Mouse (Mus musculus) gastrocnemius, postnatal 10 days (tissue): Measurements from ENCODE around the gene Selenos. TPM values are rescaled to one million over a fixed set of nuclear protein-coding genes. Genes with fewer than 3 reads are reported as not detected.
"Not testable (repeated sequence)": the region's sequence is repeated elsewhere in the genome, so short reads cannot be mapped to it uniquely, and the experiment has no call there.

Experiments
- DNase-seq: peaks from one replicate; pipeline ENCODE4 v3.0.0; 2021; ENCODE audit warnings: mixed read lengths
- long read RNA-seq, 2 experiments: library from polyadenylated mRNA; stranded (forward); transcript quantifications; one replicate each; pipeline ENCODE4 v2.0.0; 2021
- total RNA-seq, 2 experiments: library from RNA; stranded (reverse); gene quantifications; 2 replicates each; pipeline ENCODE4 v1.2.3; 2021

The Selenos gene
- total RNA-seq: 10 to 100 TPM; 31.4 to 31.7 TPM
- long read RNA-seq, experiment 1, transcript Selenos-201 (6 exons, 1,191 nt): major isoform, 42 of 47 reads
- long read RNA-seq, experiment 1, partial matches to known transcripts: 1 of 47 reads
- long read RNA-seq, experiment 1, other reads (novel, unspliced or antisense): 1 of 47 reads
- long read RNA-seq, experiment 2, transcript Selenos-201 (6 exons, 1,191 nt): major isoform, 32 of 36 reads
- long read RNA-seq, experiment 2, partial matches to known transcripts: 1 of 36 reads
- long read RNA-seq, experiment 2, other reads (novel, unspliced or antisense): 0 of 36 reads

DNA sequence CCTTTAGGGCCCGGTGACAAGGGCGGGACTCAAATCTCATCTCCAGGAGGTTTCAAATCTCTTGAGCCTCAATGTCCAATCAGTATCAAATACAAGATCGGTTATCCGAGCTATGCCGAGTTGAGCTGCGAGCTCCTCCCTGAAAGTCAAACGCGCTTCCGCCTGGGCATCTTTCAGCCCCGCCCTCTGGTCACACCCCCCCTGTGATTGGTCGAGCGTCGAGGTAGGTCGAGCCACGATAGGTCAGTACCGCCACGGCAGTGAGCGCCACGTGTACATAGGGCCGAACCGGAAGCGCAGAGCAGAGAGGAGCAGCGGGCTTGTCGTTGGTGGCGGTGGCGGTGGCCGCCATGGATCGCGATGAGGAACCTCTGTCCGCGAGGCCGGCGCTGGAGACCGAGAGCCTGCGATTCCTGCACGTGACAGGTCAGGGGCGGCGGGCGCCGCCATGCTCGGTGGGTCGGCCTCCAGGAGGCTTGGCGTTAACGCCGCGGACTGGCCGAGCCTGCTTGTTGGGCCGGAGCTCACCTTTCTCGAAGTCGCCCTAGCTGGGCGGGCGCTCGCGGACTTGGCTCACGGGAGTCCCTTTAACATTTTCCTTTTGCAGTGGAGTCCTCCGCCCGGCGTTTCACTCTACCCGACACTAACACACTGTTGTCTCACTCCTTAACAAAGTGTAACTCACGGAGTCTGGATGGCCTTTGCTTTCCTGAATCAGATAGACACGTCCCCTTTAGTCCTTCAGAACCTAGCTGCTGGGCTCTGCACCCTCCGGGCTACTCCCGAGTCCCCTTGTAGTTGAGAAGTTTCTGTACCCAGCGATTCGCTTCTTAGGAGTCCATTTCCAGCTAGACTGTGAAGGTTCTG is at the start of gene Selenos:
Gene Selenos (plus strand): TSS at position 286 of the 867 bp plus-strand sequence.
- peak; percentile 94 for DNase-seq

DNA sequence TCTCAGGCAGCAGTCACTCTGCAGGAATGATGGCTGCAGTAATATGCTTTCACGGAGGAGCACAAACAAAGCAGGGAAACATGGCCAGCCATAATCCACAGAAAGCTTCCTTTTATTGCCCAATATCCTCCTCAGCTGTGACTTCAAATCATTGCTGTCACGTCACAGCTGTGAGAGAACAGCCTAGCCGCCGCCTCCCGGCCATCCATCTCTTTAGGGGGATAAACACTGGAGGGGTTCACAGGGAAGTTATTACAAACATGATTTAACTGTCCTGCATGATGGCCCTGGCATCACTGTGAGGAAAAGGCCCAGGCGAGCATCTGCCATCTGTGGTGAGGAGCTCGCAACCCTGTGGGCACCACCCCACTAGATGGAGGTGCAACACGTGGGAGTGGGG is 42.6 kb upstream of the Selenos start:
- DNase-seq: no peak

DNA sequence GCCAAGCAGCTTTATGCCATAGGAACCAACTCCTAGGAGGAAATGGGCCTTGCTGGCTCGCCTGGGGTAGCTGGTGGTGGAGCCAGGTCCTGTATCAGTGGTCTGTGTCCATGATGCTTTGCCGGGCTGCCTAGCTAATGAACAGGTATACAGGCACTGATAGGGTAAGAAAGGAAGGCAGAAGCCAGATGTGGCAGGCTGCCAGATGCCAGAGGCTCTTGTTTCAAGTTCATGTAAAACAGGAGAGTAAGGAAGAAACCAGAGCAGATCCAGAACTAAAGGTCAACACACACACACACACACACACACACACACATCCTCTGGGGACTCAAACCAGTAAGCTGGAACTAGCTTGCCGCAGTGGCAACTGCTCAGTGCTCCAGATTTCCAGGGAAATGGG is 41.2 kb upstream of the Selenos start:
- DNase-seq: no peak

DNA sequence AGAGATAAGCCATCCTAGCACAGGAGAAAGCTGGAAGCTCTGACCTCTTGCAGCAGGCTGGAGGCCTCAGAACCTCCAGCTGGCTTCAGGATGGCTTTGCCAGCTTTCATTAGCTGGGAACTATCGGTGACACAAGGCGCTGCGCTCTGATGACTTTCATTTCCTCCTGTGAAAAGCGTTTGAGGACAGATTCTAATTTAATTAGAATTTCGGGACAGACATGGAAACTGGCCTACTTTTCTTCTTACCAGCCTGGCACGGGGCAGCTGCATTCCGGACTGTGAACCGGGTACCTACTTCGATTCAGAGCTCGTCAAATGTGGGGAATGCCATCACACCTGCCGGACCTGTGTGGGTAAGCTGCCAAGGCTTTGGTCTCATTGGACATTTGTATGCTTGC is 40.7 kb upstream of the Selenos start:
- DNase-seq: no peak

DNA sequence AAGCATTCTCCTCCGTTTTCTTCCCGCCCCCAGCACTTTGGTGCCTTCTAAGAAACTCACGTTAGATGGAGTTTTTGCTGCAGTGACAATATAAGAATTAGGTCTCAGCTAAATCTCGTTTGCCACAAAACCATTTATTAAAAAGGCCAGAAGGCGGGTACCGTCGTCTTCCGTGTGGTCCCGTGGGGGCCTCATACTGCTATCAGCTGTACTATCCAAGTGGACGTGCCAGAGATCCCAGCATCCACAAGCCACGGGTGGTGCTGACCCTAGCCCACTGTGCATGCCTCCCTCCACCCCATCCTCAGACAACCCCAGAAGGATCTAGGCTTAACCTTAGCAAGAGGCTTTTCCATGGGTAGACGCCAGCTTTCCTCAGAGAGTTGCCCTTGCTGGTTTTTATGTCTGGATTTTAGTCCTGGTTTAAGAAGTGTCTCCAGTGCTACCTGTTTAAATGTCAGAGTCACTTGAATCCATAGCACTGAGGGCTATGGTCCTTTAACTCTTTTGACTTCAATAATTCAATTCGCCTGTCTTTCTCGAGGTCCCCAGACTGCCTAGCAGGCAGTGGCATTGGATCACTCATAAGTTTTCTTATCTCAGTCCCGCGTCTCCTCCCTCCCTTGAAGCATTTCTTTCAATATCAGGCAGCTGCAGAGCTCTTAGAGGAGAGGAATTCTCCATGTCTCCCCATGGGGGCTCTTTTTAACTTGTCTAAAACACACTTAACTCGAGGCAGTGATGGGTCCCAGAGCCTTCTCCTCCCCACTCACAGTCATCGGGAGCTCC is 39.2 kb upstream of the Selenos start:
- no peak for DNase-seq

DNA sequence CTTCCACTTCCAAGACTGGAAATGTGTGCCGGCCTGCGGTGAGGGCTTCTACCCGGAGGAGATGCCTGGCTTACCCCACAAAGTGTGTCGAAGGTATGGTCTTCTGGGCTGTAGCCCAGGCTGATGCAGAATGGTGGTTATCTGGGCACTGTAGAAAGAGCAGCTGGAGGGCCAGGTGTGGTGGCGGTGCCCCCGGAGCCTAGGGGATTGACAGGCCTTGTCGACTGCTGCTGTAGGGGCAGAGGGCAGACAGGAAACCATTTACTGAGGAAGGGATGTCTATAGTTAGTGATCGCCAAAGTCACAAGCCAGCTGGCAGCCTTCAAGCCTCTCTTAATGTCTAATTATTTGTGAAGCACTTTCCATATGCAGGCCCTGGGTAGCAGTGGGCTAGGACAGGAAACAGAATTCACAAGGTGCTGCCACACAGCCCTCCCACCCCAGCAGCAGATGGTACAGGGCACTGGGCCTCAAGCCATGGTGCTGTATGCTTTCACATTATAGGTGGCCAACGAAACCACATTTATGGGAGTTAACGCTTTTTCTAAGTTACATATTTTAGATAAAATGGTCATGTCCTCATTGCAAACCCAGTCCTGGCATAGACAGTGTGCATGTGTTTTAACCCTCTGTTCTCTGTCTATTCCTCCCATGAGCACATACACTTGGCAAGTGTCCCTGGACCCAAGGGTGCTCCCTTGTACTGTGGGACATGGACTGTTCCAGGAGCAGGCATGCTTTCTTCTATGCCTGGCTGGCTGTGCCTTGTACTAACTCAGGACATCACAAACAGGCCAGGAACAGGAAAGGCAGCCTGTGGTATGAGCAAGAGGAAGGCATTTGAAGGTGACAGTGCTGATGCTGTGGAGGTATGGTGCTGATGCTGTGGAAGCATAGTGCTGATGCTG is 35.6 kb upstream of the Selenos start, which contains the start of gene Gm45213:
Gene Gm45213 (plus strand): TSS at position 51 of the 908 bp plus-strand sequence.
- no peak for DNase-seq

DNA sequence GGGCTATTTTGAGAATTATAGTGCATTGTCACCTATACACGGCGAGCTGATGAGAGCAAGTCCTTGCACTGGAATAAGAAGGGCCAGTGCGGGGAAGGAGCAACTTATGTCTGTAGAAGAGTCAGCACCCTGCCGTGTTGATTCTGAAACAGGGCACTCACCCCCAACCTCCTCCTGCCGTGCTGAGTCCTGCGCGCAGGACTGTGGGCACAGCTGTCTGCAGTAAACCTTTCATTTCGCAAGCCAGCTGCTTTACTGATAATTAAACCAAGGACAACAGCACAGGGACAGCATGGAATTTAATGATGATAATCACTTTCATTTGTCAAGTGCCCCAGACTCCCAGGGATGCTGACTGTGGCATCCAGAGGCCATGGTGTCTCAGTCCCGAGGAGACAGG is 34.8 kb upstream of the Selenos start:
- DNase-seq: no peak

DNA sequence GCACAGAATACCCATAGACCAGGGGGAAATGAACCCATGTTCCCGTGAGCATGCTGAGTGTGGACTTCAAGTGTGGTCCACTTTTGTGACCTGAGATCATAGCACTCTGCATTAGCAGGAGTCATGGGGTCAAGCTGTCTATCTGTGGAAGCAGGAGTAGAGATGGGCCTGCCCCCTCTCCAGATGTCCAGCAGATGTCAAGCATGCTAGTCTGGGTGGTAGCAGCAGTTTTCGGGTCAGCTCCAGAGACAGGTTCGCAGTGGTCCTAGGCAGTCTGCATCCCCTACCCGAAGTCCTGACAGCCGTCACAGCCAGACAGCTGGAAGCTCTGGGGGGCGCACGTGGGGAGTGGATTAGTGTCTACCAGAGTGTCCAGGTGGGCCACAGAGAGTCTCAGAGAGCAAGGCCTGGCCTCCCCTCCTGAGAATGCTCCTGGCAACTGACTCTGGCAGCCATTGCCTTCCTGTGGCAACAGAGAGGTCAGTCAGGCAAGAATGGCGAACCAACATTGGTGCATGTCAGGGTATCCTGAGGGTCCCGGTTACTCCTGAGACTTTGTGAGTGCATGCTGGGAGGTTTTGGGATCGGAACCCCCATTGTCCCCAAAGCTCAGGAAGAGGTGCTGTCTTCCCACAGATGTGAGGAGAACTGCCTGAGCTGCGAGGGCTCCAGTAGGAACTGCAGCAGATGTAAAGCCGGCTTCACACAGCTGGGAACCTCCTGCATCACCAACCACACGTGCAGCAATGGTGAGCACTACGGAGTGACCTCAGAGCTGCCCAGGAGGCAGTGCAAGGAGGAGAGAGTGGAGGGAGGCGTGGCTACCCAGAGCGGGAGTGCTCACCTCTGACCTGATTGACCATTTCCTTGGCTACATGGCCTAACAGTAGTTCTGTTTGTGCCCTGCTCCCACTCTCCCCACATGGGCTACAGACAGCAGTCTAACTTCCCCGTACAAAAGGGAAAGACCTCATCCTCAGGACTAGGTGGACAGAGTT is 32.2 kb upstream of the Selenos start:
- DNase-seq: no peak

DNA sequence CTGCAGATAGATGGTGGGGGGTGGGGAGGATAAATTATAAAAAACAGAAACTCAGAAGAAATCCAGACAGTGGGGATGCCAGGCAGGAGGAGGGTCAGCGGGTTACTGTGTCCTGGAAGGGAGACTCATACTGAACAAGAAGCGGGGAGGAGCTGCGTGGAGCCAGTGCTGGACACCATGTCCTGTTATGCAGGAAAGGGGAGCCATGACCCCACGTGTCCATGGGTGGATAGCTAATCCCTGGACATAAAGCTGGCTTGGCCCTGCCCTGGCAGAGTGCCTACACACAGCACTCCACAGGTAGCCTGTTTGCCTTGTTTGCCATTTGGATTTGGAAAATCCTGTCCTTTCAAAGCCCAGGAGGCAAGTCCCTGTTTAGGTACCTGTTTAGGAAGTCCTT is 31.5 kb upstream of the Selenos start:
- DNase-seq: no peak

DNA sequence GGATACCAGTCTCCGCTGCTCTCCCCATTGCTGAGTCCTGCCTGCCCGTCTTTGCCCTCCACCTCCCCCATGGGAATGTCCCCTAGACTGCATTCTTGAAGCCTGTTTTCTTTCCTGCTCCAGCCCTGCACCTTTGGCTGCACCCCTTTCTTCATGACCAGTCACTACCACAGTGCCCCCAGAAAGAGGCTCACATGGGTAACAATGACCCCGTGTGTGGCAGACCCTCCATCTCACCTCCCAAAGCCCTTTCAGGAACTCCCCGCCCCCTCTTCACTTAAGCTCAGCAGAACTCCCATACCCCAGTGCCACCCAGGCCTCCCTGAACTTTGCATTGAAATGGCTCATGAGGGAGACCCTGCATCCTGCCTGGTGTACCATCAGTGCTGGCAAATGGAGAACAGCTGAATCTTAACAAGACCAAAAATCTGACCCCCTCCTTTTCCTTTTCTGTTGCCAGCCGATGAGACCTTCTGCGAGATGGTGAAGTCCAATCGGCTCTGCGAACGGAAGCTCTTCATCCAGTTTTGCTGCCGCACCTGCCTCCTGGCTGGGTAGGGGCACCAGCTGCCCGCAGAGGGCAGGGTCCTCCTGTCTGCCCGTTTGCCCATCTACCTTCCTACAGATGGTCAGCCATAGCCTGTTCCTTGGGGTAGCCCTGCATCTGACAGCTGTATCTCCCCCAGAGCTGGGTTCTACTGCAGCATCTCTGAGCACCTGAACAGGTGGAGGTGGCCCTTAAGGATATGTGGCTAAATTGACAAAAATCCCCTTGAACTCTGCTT is 30.8 kb upstream of the Selenos start:
- no peak for DNase-seq

DNA sequence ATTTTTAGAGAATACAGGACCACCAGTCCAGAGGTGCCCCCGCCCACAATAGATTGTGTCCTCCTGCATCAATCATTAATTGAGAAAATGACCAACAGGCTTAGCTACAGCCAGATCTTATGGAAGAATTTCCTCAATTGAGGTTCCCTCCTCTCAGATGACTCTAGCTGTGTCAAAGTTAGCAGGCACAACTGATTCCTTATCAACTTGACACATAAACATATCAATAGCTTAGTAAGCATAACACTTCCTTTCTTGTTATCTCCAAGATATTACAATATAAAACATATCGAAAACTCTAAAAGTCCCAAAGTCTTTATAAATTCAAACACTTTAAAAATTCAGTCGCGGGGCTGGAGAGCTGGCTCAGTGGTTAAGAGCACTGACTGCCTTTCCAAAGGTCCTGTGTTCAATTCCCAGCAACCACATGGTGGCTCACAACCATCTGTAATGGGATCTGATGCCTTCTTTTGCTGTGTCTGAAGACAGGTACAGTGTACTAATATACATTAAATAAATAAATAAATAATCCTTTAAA is 25.4 kb upstream of the Selenos start:
- no peak for DNase-seq

DNA sequence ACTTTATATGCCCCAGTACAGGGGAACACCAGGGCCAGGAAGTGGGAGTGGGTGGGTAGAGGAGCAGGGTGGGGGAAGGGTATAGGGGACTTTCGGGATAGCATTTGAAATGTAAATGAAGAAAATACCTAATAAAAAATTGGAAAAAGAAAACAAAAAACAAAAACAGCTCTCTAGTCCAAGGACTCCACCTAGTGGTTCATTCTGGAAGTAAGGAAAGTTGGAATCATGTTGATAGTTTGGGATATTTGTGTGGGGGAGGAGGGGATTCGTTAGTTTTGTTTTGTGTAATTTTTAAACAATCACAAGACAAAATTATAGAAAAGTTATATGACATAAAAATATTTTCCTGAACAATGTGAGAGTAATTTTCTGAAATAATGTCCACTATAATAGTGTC is 24.1 kb upstream of the Selenos start:
- not testable (repeated sequence) for DNase-seq

DNA sequence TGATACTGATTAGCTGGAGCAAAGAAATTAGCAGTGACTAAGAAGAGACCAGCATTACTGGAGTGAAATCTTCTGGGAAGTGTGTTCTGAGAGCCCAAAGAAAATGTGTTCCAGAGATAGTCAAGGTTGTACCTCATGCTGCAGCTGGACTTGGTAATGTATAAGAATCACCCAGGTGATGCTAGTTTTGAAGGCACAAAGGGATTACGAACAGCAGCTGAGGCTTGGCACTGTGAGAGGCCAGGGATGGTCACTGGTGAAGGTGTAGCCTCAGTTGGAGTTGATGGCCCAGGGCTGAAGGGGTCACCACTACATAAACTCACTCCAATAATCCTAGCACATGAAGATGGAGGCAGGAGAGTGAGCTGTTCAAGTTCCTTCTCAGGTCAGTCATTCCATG is 20.7 kb upstream of the Selenos start, which contains the start of gene Snrpa1:
Gene Snrpa1 (plus strand): TSS at position 301 of the 400 bp plus-strand sequence.
- DNase-seq: no peak

DNA sequence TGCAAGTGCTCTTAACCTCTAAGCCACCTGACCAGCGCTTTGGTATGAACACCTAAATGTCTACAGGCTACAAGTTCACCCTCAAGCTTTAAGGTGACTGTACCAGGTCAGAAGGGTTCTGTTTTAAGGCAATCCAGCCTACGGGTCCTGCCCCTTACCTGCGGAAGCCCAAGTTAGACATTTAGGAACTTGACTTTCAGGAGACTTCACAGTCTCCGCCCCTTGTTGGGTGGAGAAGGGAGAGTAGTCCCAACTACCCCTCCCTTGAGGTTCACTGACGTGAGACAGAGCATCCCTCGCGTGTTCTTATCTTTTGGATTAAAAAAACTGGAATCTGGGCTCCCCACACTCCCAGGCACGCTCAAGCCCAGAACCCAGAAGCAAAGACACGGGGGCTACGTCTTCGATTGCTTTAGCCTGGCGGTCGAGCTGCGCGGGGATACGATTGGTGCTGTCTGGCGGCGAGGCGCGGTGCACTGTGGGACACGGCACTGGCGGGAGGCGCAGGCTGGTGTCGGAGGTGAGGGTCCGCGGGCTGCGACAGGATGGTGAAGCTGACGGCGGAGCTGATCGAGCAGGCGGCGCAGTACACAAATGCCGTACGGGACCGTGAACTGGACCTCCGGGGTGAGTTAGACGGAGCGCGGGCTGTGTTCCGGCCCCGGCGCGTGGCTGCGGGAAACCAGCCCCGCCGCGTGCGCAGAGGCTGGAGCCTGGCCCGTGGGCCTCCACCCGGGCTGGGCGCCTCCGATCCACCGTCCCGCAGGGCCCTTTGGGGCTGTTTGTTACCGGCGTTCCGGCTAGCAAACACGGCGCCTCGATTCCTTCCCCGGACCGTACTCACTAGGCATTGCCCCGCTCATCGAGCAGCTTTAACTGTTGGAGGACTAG is 19.1 kb upstream of the Selenos start:
- DNase-seq: peak; percentile 86

DNA sequence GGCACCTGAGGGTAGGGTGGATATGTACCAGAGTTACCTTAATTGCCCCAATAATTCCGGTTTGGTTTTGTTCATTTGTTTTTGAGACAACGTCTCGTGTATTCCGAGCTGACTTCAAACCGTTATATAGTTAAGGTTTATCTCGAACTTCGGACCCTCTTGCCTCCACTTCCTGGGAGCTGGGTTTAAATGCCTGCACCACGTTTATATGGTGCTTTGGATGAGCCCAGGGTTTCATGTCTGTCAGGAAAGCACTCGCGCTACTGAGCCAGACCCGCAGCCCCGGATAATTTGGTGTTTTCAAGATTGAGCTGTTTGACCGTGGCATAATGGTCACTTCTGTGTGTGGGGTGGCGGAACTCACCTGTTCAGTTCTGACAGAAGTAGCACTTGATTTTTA is 18.4 kb upstream of the Selenos start:
- no peak for DNase-seq

DNA sequence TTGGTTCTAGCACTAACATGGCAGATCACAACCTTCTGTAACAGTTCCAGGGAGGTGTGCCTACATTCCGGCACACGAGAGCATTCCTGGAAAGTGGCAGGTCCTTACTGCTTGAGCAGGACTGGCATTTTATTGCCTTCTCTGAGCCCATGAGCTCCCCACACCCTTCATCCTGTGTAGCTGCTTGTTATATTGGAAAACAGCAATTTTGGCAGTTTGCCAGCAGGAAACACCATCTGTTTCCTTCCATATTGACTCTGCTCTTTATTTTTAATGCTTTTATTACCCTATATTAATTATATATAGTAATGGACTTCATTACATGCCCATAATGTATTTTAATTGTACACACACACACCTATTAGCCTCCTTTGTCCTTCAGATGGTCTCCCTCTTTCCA is 3.0 kb upstream of the Selenos start:
- no peak for DNase-seq

DNA sequence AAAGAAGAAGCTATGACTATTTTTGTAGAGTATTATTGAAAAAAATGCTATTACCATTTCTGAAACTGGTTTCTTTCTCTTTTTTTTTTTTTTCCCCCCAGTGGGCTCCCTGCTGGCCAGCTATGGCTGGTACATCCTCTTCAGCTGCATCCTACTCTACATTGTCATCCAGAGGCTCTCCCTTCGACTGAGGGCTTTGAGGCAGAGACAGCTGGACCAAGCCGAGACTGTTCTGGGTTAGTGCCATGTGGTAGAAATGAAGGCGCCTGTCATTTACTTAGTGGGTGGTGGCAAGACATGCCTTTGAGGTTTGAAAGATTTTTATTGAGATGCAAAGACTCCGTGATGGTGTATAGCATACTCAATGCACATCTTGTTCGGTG is 773 bp downstream of the Selenos start:
- no peak for DNase-seq

DNA sequence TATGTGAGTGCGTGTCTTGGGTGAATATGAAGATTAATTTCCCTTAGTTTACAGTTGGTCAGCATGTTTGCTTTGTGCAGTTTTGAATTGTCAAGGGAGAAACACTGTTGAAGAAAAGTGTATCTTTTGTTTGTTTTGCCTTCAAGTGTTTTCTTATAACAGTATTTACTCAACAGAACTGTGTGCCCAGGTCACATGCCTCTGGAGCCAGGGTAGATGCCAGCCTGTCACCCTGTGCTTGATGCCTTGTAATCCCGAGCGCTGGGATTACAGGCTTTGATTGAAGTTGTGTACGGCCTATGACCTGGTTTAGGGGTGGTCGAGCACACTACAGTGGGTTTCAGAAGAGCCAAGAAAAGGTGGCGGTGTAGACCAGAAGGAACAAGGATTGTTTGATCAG is 4.3 kb downstream of the Selenos start:
- DNase-seq: no peak
